ENCODE assay signal across 23 mouse cellular contexts in genomic region chr14:109550603-109551002, GRCm38 (mm10).
DNase-seq lines count a peak whose midpoint lies in the region; ATAC-seq and TF ChIP-seq lines count a peak whose summit lies in the region.
"Had no signal": no experiment of that assay in that cellular context is flagged by ENCODE, and none has a peak within 500 bp of the region (broad histone marks: within the 10 kb centered on the region; RNA-seq: fewer than 3 reads in every experiment).

No protein-coding gene starts in this region.

- no peak for TF ChIP-seq CTCF in brain, embryonic 14.5 days (IDR thresholded peaks at IDR 0.05; ENCODE audit: borderline replicate concordance, extremely low read depth, insufficient read depth, insufficient read length)

- no peaks in the 10 kb centered on the region for H3K9me3 ChIP-seq in hindbrain, embryonic 15.5 days
- H3K9me3 ChIP-seq in hindbrain, embryonic 14.5 days (ENCODE audit: control insufficient read depth, low read length) = no peaks in the 10 kb centered on the region
- H3K9me3 ChIP-seq: embryonic facial prominence, embryonic 15.5 days; forebrain, embryonic 10.5 days; heart, embryonic 15.5 days had no signal

- no peak overlapping the region for H3K27ac ChIP-seq in hindbrain, embryonic 15.5 days (replicated peaks)
- H3K27ac ChIP-seq in hindbrain, embryonic 14.5 days = no peak overlapping the region
- H3K27ac ChIP-seq: embryonic facial prominence, embryonic 15.5 days; forebrain, embryonic 10.5 days; heart, adult 2 months; heart, embryonic 15.5 days had no signal

- 62% methylated on average over 5 of the region's 5 CpGs for WGBS in hindbrain, embryonic 15.5 days
- 63% methylated on average over 5 of the region's 5 CpGs for WGBS in hindbrain, embryonic 14.5 days

- H3K9ac ChIP-seq in hindbrain, embryonic 15.5 days = no peak overlapping the region
- no peak overlapping the region for H3K9ac ChIP-seq in hindbrain, embryonic 14.5 days
- H3K9ac ChIP-seq: embryonic facial prominence, embryonic 15.5 days; heart, embryonic 15.5 days had no signal

- TF ChIP-seq POLR2A in brain, embryonic 14.5 days (IDR thresholded peaks at IDR 0.05; ENCODE audit: borderline replicate concordance, extremely low read depth, insufficient read depth, insufficient read length, poor library complexity, severe bottlenecking) = no peak

- H3K4me1 ChIP-seq in hindbrain, embryonic 15.5 days (replicated peaks) = no peaks in the 10 kb centered on the region
- H3K4me1 ChIP-seq in hindbrain, embryonic 14.5 days (replicated peaks; ENCODE audit: control insufficient read depth, insufficient read depth, low read length) = no peaks in the 10 kb centered on the region
- H3K4me1 ChIP-seq: embryonic facial prominence, embryonic 15.5 days; forebrain, embryonic 10.5 days; heart, embryonic 15.5 days had no signal

- H3K4me2 ChIP-seq in hindbrain, embryonic 15.5 days = no peak overlapping the region
- no peak overlapping the region for H3K4me2 ChIP-seq in hindbrain, embryonic 14.5 days (replicated peaks)
- H3K4me2 ChIP-seq: embryonic facial prominence, embryonic 15.5 days; heart, embryonic 11.5 days; heart, embryonic 15.5 days had no signal

- no peak overlapping the region for H3K4me3 ChIP-seq in hindbrain, embryonic 15.5 days
- no peak overlapping the region for H3K4me3 ChIP-seq in hindbrain, embryonic 14.5 days (replicated peaks; ENCODE audit: low read length)
- H3K4me3 ChIP-seq: embryonic facial prominence, embryonic 15.5 days; erythroblast, embryonic 14.5 days; forebrain, embryonic 10.5 days; heart, adult 2 months; heart, embryonic 15.5 days had no signal

- DNase-seq in embryo, embryonic 11 days = peak; percentile 3
- DNase-seq in embryo, embryonic 9.5 days (ENCODE audit: extremely low spot score) = no peak
- no peak for DNase-seq in hindbrain, embryonic 14.5 days (ENCODE audit: low spot score)
- peak; percentile 4 for DNase-seq in brain, embryonic 14.5 days (ENCODE audit: low read depth)
- peak; percentile 3 for DNase-seq in retina, embryonic 14.5 days (ENCODE audit: low spot score)
- DNase-seq in spleen, postnatal 10 days (ENCODE audit: low spot score in 2 of 2) = no peak
- DNase-seq: adrenal gland, postnatal 10 days; B cell, adult 2 months; cerebellum, adult 11-12 months; cerebellum, adult 9-10 months; cerebellum, postnatal 25 days; gastrocnemius, postnatal 10 days; heart, adult 2 months; heart, postnatal 14 days had no signal

- no peaks in the 10 kb centered on the region for H3K27me3 ChIP-seq in hindbrain, embryonic 15.5 days
- no peaks in the 10 kb centered on the region for H3K27me3 ChIP-seq in hindbrain, embryonic 14.5 days (ENCODE audit: control insufficient read depth, insufficient read depth, low read length)
- H3K27me3 ChIP-seq: embryonic facial prominence, embryonic 15.5 days; heart, embryonic 15.5 days had no signal

- peak; percentile 34; the same call in 1 of the 2 replicates for ATAC-seq in hindbrain, embryonic 15.5 days (ENCODE audit: low FRiP score, low read depth)
- ATAC-seq in hindbrain, embryonic 14.5 days (ENCODE audit: low FRiP score) = no peak
- ATAC-seq: CD4-positive, CD25-positive, alpha-beta regulatory T cell, adult 4 months; forebrain, embryonic 16.5 days had no signal

- no peaks in the 10 kb centered on the region for H3K36me3 ChIP-seq in hindbrain, embryonic 15.5 days
- no peaks in the 10 kb centered on the region for H3K36me3 ChIP-seq in hindbrain, embryonic 14.5 days (replicated peaks; ENCODE audit: control insufficient read depth, insufficient read depth)
- H3K36me3 ChIP-seq: embryonic facial prominence, embryonic 15.5 days; forebrain, embryonic 10.5 days; G1E; heart, embryonic 15.5 days had no signal

Comparison
In these comparisons a context has a peak if more than half of its experiments do, and no peak if none do; other contexts are left out.
1. DNase-seq: peak in embryo, embryonic 11 days (single experiment), brain, embryonic 14.5 days (single experiment) and retina, embryonic 14.5 days (single experiment); none in embryo, embryonic 9.5 days (single experiment), hindbrain, embryonic 14.5 days (single experiment) and spleen, postnatal 10 days (0 of 2).